Mouse (Mus musculus) limb, embryonic 14.5 days (tissue): ENCODE measurements at regions not wholly inside any gene's neighbourhood (a gene's known extent, or its start where the extent isn't known, plus 50 kb on each side); places are given as distances from the start of the nearest gene placed in this dataset.

Experiments
- ATAC-seq: fragments of 200-750 bp; cut with Nextera tagmentation; 2 replicates; pipeline ENCODE4 v1.8.0; 2017; ENCODE audit warnings: low read depth, moderate number of reproducible peaks, moderate TSS enrichment; ENCODE audit not compliant: low FRiP score
- DNase-seq: peaks from one replicate; pipeline ENCODE4 v3.0.0-alpha.2; 2015; ENCODE audit warnings: low spot score
- H3K27ac ChIP-seq: fragments of 300-500 bp; sonication (generic); replicated peaks from 2 replicates; pipeline ENCODE4 v1.5.1; 2014; ENCODE audit warnings: low read depth, mild to moderate bottlenecking, low read length, moderate library complexity, mixed read lengths
- H3K27me3 ChIP-seq: fragments of 300-500 bp; sonication (generic); 2 replicates; pipeline ENCODE4 v1.6.1; 2014; ENCODE audit warnings: low read length, mixed read lengths; ENCODE audit not compliant: control insufficient read depth, insufficient read depth
- H3K36me3 ChIP-seq: fragments of 300-500 bp; sonication (generic); 2 replicates; pipeline ENCODE4 v1.6.1; 2014; ENCODE audit warnings: mild to moderate bottlenecking, low read length, moderate library complexity, mixed read lengths; ENCODE audit not compliant: control insufficient read depth, insufficient read depth
- H3K4me1 ChIP-seq: fragments of 300-500 bp; sonication (generic); 2 replicates; pipeline ENCODE4 v1.6.1; 2014; ENCODE audit warnings: antibody characterized with exemption, low read length, mixed read lengths; ENCODE audit not compliant: control insufficient read depth, insufficient read depth
- H3K4me2 ChIP-seq: fragments of 300-500 bp; sonication (generic); replicated peaks from 2 replicates; pipeline ENCODE4 v1.6.1; 2014; ENCODE audit warnings: low read depth, mild to moderate bottlenecking, low read length, moderate library complexity; ENCODE audit not compliant: severe bottlenecking
- H3K4me3 ChIP-seq: fragments of 300-500 bp; sonication (generic); replicated peaks from 2 replicates; pipeline ENCODE4 v1.5.1; 2014; ENCODE audit warnings: low read length
- H3K9ac ChIP-seq: fragments of 300-500 bp; sonication (generic); 2 replicates; pipeline ENCODE4 v1.6.1; 2014; ENCODE audit warnings: mild to moderate bottlenecking, low read depth, low read length, moderate library complexity; ENCODE audit not compliant: severe bottlenecking
- H3K9me3 ChIP-seq: fragments of 300-500 bp; sonication (generic); 2 replicates; pipeline ENCODE4 v1.6.1; 2016; ENCODE audit warnings: low read length; ENCODE audit not compliant: control insufficient read depth
- POLR2A ChIP-seq: fragments of 200-500 bp; IDR thresholded peaks from 2 replicates; pipeline ENCODE4 v1.8.0; 2012; ENCODE audit warnings: inconsistent platforms, mild to moderate bottlenecking, moderate library complexity, borderline replicate concordance; ENCODE audit not compliant: insufficient read depth, insufficient read length; ENCODE audit errors: extremely low read depth
- WGBS: fragments of 180-500 bp; shearing (Covaris S2); extraction: QIAGEN DNeasy Blood & Tissue Kit; methylation state at CpG from one replicate; pipeline ENCODE4 v1.1.7; 2014; 5-methylcytosine and 5-hydroxymethylcytosine counted together

GRCm38 (mm10) chr4:22146648-22147409 lies 210.5 kb upstream of the Fbxl4 start:
- DNase-seq (no peak), ATAC-seq (no peak)
- Histone ChIP-seq H3K4me1 (no peaks in the 10 kb centered on the region; the same call in 1 of the 2 replicates), H3K4me3 (no peak overlapping the region), H3K4me2 (no peak overlapping the region), H3K9me3 (no peaks in the 10 kb centered on the region), H3K9ac (no peak overlapping the region), H3K27me3 (peaks cover 2% of the 10 kb centered on the region; the same call in 1 of the 2 replicates), H3K27ac (no peak overlapping the region), H3K36me3 (no peaks in the 10 kb centered on the region)
- WGBS: 59% methylated on average over 6 of the region's 6 CpGs
- no peak for TF ChIP-seq POLR2A

GRCm38 (mm10) chr4:22151899-22152493 lies 205.3 kb upstream of the Fbxl4 start:
- DNase-seq: no peak
- Histone ChIP-seq H3K27ac (no peak overlapping the region), H3K27me3 (peaks cover 10% of the 10 kb centered on the region; the same call in 1 of the 2 replicates), H3K4me3 (no peak overlapping the region), H3K4me2 (no peak overlapping the region), H3K36me3 (no peaks in the 10 kb centered on the region), H3K9me3 (no peaks in the 10 kb centered on the region), H3K4me1 (peaks cover 3% of the 10 kb centered on the region; the same call in 1 of the 2 replicates), H3K9ac (no peak overlapping the region)
- WGBS: 12% methylated on average over 10 of the region's 10 CpGs
- no peak for TF ChIP-seq POLR2A
- ATAC-seq: no peak

- H3K36me3 ChIP-seq: no peaks in the 10 kb centered on the region
- no peak for DNase-seq
- ATAC-seq: no peak
- H3K9me3 ChIP-seq: no peaks in the 10 kb centered on the region
- 7% methylated on average over 7 of the region's 7 CpGs for WGBS
- H3K4me3 ChIP-seq: no peak overlapping the region
- no peak overlapping the region for H3K9ac ChIP-seq
- peaks cover 10% of the 10 kb centered on the region; the same call in 1 of the 2 replicates for H3K27me3 ChIP-seq
- H3K4me1 ChIP-seq: peaks cover 3% of the 10 kb centered on the region; the same call in 1 of the 2 replicates
- H3K27ac ChIP-seq: no peak overlapping the region
- no peak for TF ChIP-seq POLR2A
- H3K4me2 ChIP-seq: no peak overlapping the region
These were observed 204.3 kb upstream of the Fbxl4 start for GRCm38 (mm10) chr4:22152971-22153544.

- ATAC-seq (no peak), DNase-seq (no peak)
- H3K9me3 ChIP-seq: no peaks in the 10 kb centered on the region
- no peak for TF ChIP-seq POLR2A
- no peak overlapping the region for H3K4me3 ChIP-seq
- peaks cover 3% of the 10 kb centered on the region; the same call in 1 of the 2 replicates for H3K4me1 ChIP-seq
- H3K27ac ChIP-seq: no peak overlapping the region
- peaks cover 10% of the 10 kb centered on the region; the same call in 1 of the 2 replicates for H3K27me3 ChIP-seq
- H3K9ac ChIP-seq: no peak overlapping the region
- no peaks in the 10 kb centered on the region for H3K36me3 ChIP-seq
- 31% methylated on average over 6 of the region's 6 CpGs for WGBS
- H3K4me2 ChIP-seq: no peak overlapping the region
These were observed 203.7 kb upstream of the Fbxl4 start for GRCm38 (mm10) chr4:22153620-22154019.

GRCm38 (mm10) chr4:22186422-22186821 lies 170.9 kb upstream of the Fbxl4 start:
- 68% methylated on average over 1 of the region's 1 CpGs for WGBS
- Histone ChIP-seq H3K4me3 (no peak overlapping the region), H3K36me3 (no peaks in the 10 kb centered on the region), H3K27ac (no peak overlapping the region), H3K9me3 (no peaks in the 10 kb centered on the region), H3K9ac (no peak overlapping the region), H3K27me3 (no peaks in the 10 kb centered on the region), H3K4me1 (no peaks in the 10 kb centered on the region), H3K4me2 (no peak overlapping the region)
- no peak for DNase-seq
- no peak for TF ChIP-seq POLR2A
- no peak for ATAC-seq
